Mouse (Mus musculus) hindbrain, postnatal 0 days (tissue): ENCODE measurements around the gene Heca. TPM values are rescaled to one million over a fixed set of nuclear protein-coding genes. Genes with fewer than 3 reads are reported as not detected.
"Not testable (repeated sequence)": the region's sequence is repeated elsewhere in the genome, so short reads cannot be mapped to it uniquely, and the experiment has no call there.

ENCODE experiments used
- ATAC-seq: fragments of 200-750 bp; cut with Nextera tagmentation; 2 replicates; pipeline ENCODE4 v1.8.0; 2017; ENCODE audit warnings: mild to moderate bottlenecking, moderate TSS enrichment, moderate library complexity
- DNase-seq: peaks from one replicate; pipeline ENCODE4 v3.0.0-alpha.2; 2015; ENCODE audit warnings: low spot score
- H3K27ac ChIP-seq: fragments of 300-500 bp; sonication (generic); 2 replicates; pipeline ENCODE4 v1.5.1; 2014; ENCODE audit warnings: mild to moderate bottlenecking
- H3K27me3 ChIP-seq: fragments of 300-500 bp; sonication (generic); 2 replicates; pipeline ENCODE4 v1.6.1; 2014; ENCODE audit warnings: low read length, mixed read lengths; ENCODE audit not compliant: insufficient read depth
- H3K36me3 ChIP-seq: fragments of 300-500 bp; sonication (generic); 2 replicates; pipeline ENCODE4 v1.6.1; 2014; ENCODE audit warnings: low read length, mixed read lengths; ENCODE audit not compliant: insufficient read depth
- H3K4me1 ChIP-seq: fragments of 300-500 bp; sonication (generic); 2 replicates; pipeline ENCODE4 v1.6.1; 2014; ENCODE audit warnings: antibody characterized with exemption, low read length, mixed read lengths; ENCODE audit not compliant: insufficient read depth
- H3K4me2 ChIP-seq: fragments of 300-500 bp; sonication (generic); 2 replicates; pipeline ENCODE4 v1.6.1; 2014; ENCODE audit warnings: low read depth, mild to moderate bottlenecking, low read length, moderate library complexity, mixed read lengths
- H3K4me3 ChIP-seq: fragments of 300-500 bp; sonication (generic); 2 replicates; pipeline ENCODE4 v1.5.1; 2014; ENCODE audit warnings: low read length
- H3K9ac ChIP-seq: fragments of 300-500 bp; sonication (generic); replicated peaks from 2 replicates; pipeline ENCODE4 v1.6.1; 2014; ENCODE audit warnings: mild to moderate bottlenecking, low read length, moderate library complexity, mixed read lengths
- H3K9me3 ChIP-seq: fragments of 300-500 bp; sonication (generic); 2 replicates; pipeline ENCODE4 v1.6.1; 2016; ENCODE audit warnings: low read length, mixed read lengths
- CTCF ChIP-seq: IDR thresholded peaks from 2 replicates; pipeline ENCODE4 v1.5.1; 2016; ENCODE audit warnings: antibody characterized with exemption, control low read depth, low read depth
- WGBS: fragments of 180-500 bp; shearing (Covaris S2); extraction: QIAGEN DNeasy Blood & Tissue Kit; methylation state at CpG from one replicate; pipeline ENCODE4 v1.1.7; 2014; 5-methylcytosine and 5-hydroxymethylcytosine counted together
- polyA plus RNA-seq: library from polyadenylated mRNA; unstranded; fragments of >200 nt; fragmentation: Nextera tagmentation; extraction: Ambion mirVana; gene quantifications from 2 replicates; pipeline ENCODE4 v1.2.1, GENCODE M21; 2015
- total RNA-seq: library from RNA; depleted of rRNA; stranded (reverse); fragments of >200 nt; gene quantifications from 2 replicates; pipeline ENCODE4 v1.2.3, GENCODE M21; 2014

The Heca gene
- total and polyA plus RNA-seq, 2 experiments from 2014 or later = 5.1 to 32.4 TPM

DNA sequence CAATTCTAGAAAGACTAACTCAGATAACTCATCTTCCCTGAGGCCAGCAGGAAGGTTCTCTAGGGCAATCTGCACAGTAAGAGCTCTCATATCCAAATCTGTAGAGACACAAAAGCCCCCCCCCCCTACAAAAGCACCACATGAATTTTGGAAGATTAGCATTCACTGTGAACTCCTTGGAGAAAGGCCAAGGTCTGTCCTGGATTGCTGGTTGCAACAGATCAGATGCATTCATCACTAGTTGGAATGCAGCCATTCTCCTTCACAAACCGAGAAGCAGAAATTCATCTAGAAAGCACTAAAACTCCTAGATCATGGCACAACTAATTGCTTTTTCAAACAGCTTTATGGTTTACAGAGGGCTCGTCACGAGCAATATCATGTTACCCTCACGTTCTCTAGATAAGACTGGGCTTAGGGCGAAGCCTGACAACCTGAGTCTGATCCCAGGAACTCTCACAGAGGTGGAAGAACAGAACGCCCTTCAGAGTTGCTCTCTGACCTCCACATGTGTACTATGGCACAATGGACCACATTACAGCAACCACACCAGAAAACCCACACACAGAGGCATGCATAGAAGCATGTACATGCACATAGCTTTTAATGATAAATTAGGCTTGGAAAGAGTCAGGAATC, 17.3 kb downstream of the Heca start:
- Histone ChIP-seq H3K36me3 (no peaks in the 10 kb centered on the region), H3K4me2 (no peak overlapping the region), H3K9me3 (no peaks in the 10 kb centered on the region), H3K9ac (no peak overlapping the region), H3K4me1 (no peaks in the 10 kb centered on the region; the same call in 1 of the 2 replicates), H3K27ac (no peak overlapping the region), H3K27me3 (no peaks in the 10 kb centered on the region), H3K4me3 (no peak overlapping the region)
- TF ChIP-seq CTCF = no peak
- ATAC-seq (peak; percentile 40; the same call in 1 of the 2 replicates), DNase-seq (peak; percentile 81)
- WGBS = 26% methylated on average over 6 of the region's 6 CpGs

DNA sequence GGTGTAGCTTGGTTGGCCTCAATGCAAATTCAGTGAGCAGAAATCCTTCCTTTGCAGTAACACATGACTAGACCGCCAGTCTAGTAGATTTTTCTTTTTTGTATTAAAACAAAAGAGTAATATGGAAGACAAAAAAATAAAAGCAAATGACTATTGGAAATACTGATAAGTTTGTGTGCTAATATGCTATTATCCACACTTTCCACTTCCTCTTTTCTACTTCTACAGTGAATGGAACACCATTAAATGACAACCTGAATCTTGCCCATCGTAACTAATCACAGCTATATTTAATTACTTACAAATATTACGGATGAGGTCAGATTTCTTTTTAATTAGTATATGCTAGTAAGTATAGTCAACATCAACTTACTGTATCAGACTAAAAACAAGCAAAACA, 22.7 kb downstream of the Heca start:
- H3K4me1 ChIP-seq = no peaks in the 10 kb centered on the region; the same call in 1 of the 2 replicates
- H3K36me3 ChIP-seq = no peaks in the 10 kb centered on the region
- H3K4me3 ChIP-seq = no peak overlapping the region
- no peak overlapping the region for H3K9ac ChIP-seq
- ATAC-seq (no peak), DNase-seq (no peak)
- TF ChIP-seq CTCF = no peak
- 95% methylated on average over 3 of the region's 3 CpGs for whole genome bisulfite sequencing
- H3K27ac ChIP-seq = no peak overlapping the region
- no peaks in the 10 kb centered on the region for H3K27me3 ChIP-seq
- H3K9me3 ChIP-seq = no peaks in the 10 kb centered on the region
- no peak overlapping the region for H3K4me2 ChIP-seq

DNA sequence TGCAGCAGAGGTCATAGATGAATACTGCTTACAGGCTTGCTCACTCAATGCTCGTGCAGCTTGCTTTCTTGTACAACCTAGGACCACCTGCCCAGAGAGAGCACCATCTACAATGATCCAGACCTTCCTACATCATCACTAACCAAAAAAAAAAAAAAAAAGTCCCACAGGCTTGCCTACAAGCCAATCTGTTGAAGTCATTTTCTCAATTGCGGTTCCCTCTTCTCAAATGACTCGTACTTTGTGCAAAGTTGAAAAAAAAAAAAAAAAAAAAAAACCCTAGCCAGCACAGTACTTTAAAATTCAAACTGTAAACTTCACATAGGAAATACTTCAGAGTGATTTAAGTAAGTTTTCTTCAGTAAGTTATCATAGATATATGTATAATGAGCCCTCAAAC, 23.7 kb downstream of the Heca start:
- no peak overlapping the region for H3K4me2 ChIP-seq
- ATAC-seq = no peak
- H3K27ac ChIP-seq = no peak overlapping the region
- H3K4me1 ChIP-seq = no peaks in the 10 kb centered on the region
- WGBS = 81% methylated on average over 3 of the region's 3 CpGs
- no peak for TF ChIP-seq CTCF
- H3K4me3 ChIP-seq = no peak overlapping the region
- H3K9ac ChIP-seq = no peak overlapping the region
- no peaks in the 10 kb centered on the region for H3K27me3 ChIP-seq
- H3K9me3 ChIP-seq = no peaks in the 10 kb centered on the region
- DNase-seq = no peak
- no peaks in the 10 kb centered on the region for H3K36me3 ChIP-seq

DNA sequence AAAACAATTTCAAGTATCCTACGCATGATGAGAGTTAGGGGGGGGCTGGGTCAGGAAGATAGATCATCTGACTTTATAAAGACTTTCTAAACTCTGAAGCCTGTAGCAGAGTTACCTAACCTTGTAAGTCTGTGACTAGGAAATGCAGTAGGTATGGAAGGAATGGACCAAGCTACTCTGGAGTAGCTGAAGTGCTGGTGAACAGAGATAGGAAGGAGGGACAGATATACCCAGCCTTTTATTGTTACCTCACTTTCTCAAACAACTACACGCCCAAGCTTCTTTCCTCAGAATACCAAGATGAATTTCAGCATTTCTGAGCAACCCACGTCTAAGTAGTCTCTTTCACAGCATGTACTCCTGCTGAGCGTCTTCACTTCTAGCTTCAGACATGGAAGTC, 26.5 kb downstream of the Heca start:
- ATAC-seq = no peak
- H3K36me3 ChIP-seq = no peaks in the 10 kb centered on the region
- H3K4me3 ChIP-seq = no peak overlapping the region
- no peak for DNase-seq
- 69% methylated on average over 4 of the region's 4 CpGs for WGBS
- no peaks in the 10 kb centered on the region for H3K4me1 ChIP-seq
- H3K27me3 ChIP-seq = no peaks in the 10 kb centered on the region
- no peak for TF ChIP-seq CTCF
- no peak overlapping the region for H3K9ac ChIP-seq
- H3K9me3 ChIP-seq = no peaks in the 10 kb centered on the region
- H3K4me2 ChIP-seq = no peak overlapping the region
- H3K27ac ChIP-seq = no peak overlapping the region

DNA sequence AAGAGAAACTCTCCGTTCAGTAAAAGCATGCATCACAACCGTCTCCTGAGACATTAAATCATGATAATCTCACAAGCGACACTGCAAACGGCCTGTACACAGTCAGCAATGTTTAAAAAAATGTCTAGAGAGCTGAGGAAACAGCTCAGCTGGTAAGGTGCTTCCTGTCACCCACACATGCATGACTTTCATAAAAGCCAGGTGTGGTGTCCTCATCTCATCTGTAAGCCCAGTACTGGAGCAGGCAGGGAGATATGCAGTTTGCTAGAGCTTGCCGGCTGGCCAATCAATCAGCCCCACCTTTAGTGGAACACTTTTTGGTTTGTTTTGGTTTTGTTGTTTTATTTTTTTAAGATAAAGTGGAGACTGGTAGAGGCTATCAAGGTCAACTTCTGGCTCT, 27.9 kb downstream of the Heca start:
- no peaks in the 10 kb centered on the region for H3K27me3 ChIP-seq
- H3K9me3 ChIP-seq = no peaks in the 10 kb centered on the region
- H3K4me2 ChIP-seq = no peak overlapping the region
- no peak overlapping the region for H3K27ac ChIP-seq
- H3K9ac ChIP-seq = no peak overlapping the region
- H3K36me3 ChIP-seq = no peaks in the 10 kb centered on the region
- no peak for ATAC-seq
- WGBS = 82% methylated on average over 5 of the region's 5 CpGs
- no peak for DNase-seq
- H3K4me3 ChIP-seq = no peak overlapping the region
- no peaks in the 10 kb centered on the region for H3K4me1 ChIP-seq
- TF ChIP-seq CTCF = no peak

DNA sequence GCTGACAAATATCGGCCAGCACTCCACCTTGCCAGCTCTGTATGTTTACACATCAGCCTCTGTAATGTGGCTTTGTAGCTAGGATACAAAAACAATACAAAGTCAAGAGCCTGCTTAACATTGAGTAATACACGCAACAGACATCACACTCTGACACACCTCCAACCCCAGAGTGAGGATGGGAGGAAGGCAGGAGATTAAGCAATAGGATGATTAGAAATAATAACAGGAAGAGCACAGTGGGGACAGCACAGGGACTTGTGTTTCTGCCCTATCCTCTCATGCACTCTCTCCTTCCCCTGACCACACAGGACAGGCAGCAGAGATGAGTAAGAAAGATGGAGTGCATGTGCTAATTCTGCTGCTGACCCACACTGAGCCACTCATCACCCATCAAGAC, 28.8 kb downstream of the Heca start:
- DNase-seq (no peak), ATAC-seq (no peak)
- WGBS = 87% methylated on average over 2 of the region's 2 CpGs
- Histone ChIP-seq H3K36me3 (no peaks in the 10 kb centered on the region), H3K27me3 (no peaks in the 10 kb centered on the region), H3K9me3 (no peaks in the 10 kb centered on the region), H3K4me1 (no peaks in the 10 kb centered on the region), H3K4me2 (no peak overlapping the region), H3K27ac (no peak overlapping the region), H3K9ac (no peak overlapping the region), H3K4me3 (no peak overlapping the region)
- TF ChIP-seq CTCF = no peak

DNA sequence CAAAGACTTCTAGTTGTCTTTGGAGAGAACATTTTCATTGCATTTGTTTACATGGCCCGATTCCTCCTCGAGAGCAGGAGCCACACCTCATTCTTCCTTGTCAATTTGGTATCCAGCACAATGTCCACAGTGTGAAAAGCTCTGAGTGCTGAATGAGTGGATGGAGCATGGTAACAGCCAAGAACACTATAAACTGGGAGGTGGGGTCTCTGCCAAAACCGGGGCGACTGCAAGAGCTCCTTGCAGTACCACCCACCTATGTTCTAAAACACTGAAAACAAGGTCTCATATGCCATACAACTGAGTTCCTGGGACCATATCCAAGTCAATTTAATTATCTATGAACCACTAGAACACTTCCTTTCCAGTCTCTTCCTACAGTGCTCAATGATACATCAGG, 39.1 kb downstream of the Heca start:
- no peak for ATAC-seq
- Histone ChIP-seq H3K9ac (no peak overlapping the region), H3K27ac (no peak overlapping the region), H3K9me3 (no peaks in the 10 kb centered on the region), H3K27me3 (no peaks in the 10 kb centered on the region), H3K4me2 (no peak overlapping the region), H3K4me3 (no peak overlapping the region), H3K4me1 (no peaks in the 10 kb centered on the region), H3K36me3 (peaks cover 6% of the 10 kb centered on the region; the same call in 1 of the 2 replicates)
- no peak for DNase-seq
- 72% methylated on average over 4 of the region's 4 CpGs for WGBS
- no peak for TF ChIP-seq CTCF

DNA sequence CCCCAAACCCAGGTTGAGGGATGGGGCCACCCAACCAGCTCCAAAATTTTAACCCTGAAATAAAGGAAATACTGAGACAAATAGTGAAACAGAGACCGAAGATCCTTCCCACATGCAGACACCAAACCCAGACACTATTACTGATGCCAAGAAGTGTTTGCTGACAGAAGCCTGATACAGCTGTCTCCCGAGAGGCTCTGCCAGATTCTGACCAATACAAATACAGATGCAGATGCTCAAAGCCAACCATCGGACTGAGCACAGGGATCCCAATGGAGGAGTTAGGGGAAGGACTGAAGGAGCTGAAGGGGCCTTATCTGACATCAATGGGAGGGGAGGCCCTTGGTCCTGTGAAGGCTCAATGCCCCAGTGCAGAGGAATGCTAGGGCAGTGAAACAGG, 41.5 kb downstream of the Heca start:
- WGBS = 92% methylated on average over 3 of the region's 3 CpGs

More for the DNA sequence above, 41.5 kb downstream of the Heca start:
- H3K9ac ChIP-seq, H3K4me1 ChIP-seq, H3K27me3 ChIP-seq, DNase-seq, ATAC-seq, H3K9me3 ChIP-seq, H3K27ac ChIP-seq, H3K4me2 ChIP-seq, H3K4me3 ChIP-seq: not testable (repeated sequence)
- peaks cover 11% of the 10 kb centered on the region; the same call in 1 of the 2 replicates for H3K36me3 ChIP-seq
